8 mouse cellular contexts compared by ENCODE assay signal in the genomic region with DNA sequence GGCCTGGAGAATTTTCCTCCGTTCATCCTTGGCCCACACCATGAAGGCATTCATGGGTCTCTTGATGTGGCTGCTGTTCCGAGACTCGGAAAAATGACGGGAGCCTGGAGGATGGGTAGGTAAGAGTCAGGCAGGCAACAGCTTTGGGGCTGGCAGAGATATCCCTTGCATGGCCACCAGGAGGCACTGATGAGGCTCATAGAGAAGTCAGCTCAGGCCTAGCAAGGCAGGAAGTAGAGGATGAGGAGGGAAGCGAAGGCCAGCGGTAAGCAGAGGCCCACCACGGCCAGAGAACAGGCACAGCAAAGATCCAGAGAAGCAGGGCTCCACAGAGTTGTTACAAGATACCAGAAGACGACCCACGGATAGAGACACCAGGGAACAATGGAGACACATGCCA. TPM values are rescaled to one million over a fixed set of nuclear protein-coding genes. Genes with fewer than 3 reads are reported as not detected.
DNase-seq lines count a peak whose midpoint lies in the region; ATAC-seq and TF ChIP-seq lines count a peak whose summit lies in the region.

No protein-coding gene starts in this region.

- peak; percentile 86 for DNase-seq in intestine, embryonic 14.5 days (ENCODE audit: low spot score)
- DNase-seq in c-Kit-positive CD71-positive TER-119-negative erythroid progenitor cells, embryonic 14.5 days (ENCODE audit: low read depth): peak; percentile 49
- peak; percentile 81 for DNase-seq in forebrain, postnatal 0 days
- peak; percentile 85 for DNase-seq in hindbrain, embryonic 10.5 days (ENCODE audit: low spot score)
- peak; percentile 53 to 71 for DNase-seq in left cerebral cortex, adult 18-20 months (ENCODE audit: low spot score in 2 of 2)
- DNase-seq in spleen, adult 18-20 months: peak; percentile 32 to 66

- H3K9ac ChIP-seq in intestine, embryonic 14.5 days (ENCODE audit: low read length): no peak overlapping the region
- H3K9ac ChIP-seq in intestine, embryonic 15.5 days: no peak overlapping the region
- H3K9ac ChIP-seq in forebrain, postnatal 0 days: no peak overlapping the region

- no peaks in the 10 kb centered on the region for H3K4me1 ChIP-seq in intestine, embryonic 14.5 days (replicated peaks; ENCODE audit: control insufficient read depth, insufficient read depth, low read length)
- H3K4me1 ChIP-seq in intestine, embryonic 15.5 days (replicated peaks): 0 out of 2 replicates have a peak, but pooled peaks cover 6% of the 10 kb centered on the region
- H3K4me1 ChIP-seq in forebrain, postnatal 0 days (ENCODE audit: insufficient read depth): no peaks in the 10 kb centered on the region
- H3K4me1 ChIP-seq in hindbrain, embryonic 10.5 days (replicated peaks): peaks cover 60% of the 10 kb centered on the region
- H3K4me1 ChIP-seq in megakaryocyte, embryonic 14.5 days: peaks cover 16% of the 10 kb centered on the region

- no peak overlapping the region for H3K27ac ChIP-seq in intestine, embryonic 14.5 days (ENCODE audit: low read depth)
- no peak overlapping the region for H3K27ac ChIP-seq in intestine, embryonic 15.5 days
- no peak overlapping the region for H3K27ac ChIP-seq in forebrain, postnatal 0 days (ENCODE audit: low read depth, low read length)
- peak overlapping the region; percentile 84 for H3K27ac ChIP-seq in hindbrain, embryonic 10.5 days

- no peaks in the 10 kb centered on the region for H3K27me3 ChIP-seq in intestine, embryonic 14.5 days (replicated peaks; ENCODE audit: control insufficient read depth, insufficient read depth, low read length)
- no peaks in the 10 kb centered on the region for H3K27me3 ChIP-seq in intestine, embryonic 15.5 days (replicated peaks)
- no peaks in the 10 kb centered on the region for H3K27me3 ChIP-seq in forebrain, postnatal 0 days (ENCODE audit: insufficient read depth, low read length)
- peaks cover 5% of the 10 kb centered on the region; the same call in 1 of the 2 replicates for H3K27me3 ChIP-seq in hindbrain, embryonic 10.5 days (ENCODE audit: insufficient read depth, poor library complexity, severe bottlenecking)
- peaks cover 12% of the 10 kb centered on the region for H3K27me3 ChIP-seq in megakaryocyte, embryonic 14.5 days (replicated peaks)

- H3K4me2 ChIP-seq in intestine, embryonic 14.5 days (ENCODE audit: low read length): no peak overlapping the region
- no peak overlapping the region for H3K4me2 ChIP-seq in intestine, embryonic 15.5 days (replicated peaks)
- no peak overlapping the region; the same call in 1 of the 2 replicates for H3K4me2 ChIP-seq in forebrain, postnatal 0 days (ENCODE audit: low read depth)

- WGBS in intestine, embryonic 14.5 days: 44% methylated on average over 9 of the region's 9 CpGs
- 43% methylated on average over 9 of the region's 9 CpGs for whole genome bisulfite sequencing in intestine, embryonic 15.5 days
- 34% methylated on average over 9 of the region's 9 CpGs for WGBS in forebrain, postnatal 0 days
- 41% methylated on average over 9 of the region's 9 CpGs for WGBS in hindbrain, embryonic 10.5 days

- H3K9me3 ChIP-seq in intestine, embryonic 14.5 days (ENCODE audit: control insufficient read depth, low read length): no peaks in the 10 kb centered on the region
- H3K9me3 ChIP-seq in intestine, embryonic 15.5 days: no peaks in the 10 kb centered on the region
- H3K9me3 ChIP-seq in forebrain, postnatal 0 days (ENCODE audit: low read length): no peaks in the 10 kb centered on the region
- H3K9me3 ChIP-seq in hindbrain, embryonic 10.5 days: no peaks in the 10 kb centered on the region
- no peaks in the 10 kb centered on the region for H3K9me3 ChIP-seq in megakaryocyte, embryonic 14.5 days

- peak; percentile 90 for TF ChIP-seq CTCF in forebrain, postnatal 0 days (IDR thresholded peaks at IDR 0.05; ENCODE audit: low read depth)

- ATAC-seq in intestine, embryonic 14.5 days (replicated peaks; ENCODE audit: low FRiP score, low TSS enrichment, low read depth): peak; percentile 20
- ATAC-seq in intestine, embryonic 15.5 days: no peak
- ATAC-seq in forebrain, postnatal 0 days: peak; percentile 77

- no peak overlapping the region for H3K4me3 ChIP-seq in intestine, embryonic 14.5 days (ENCODE audit: low read depth, low read length)
- no peak overlapping the region for H3K4me3 ChIP-seq in intestine, embryonic 15.5 days (replicated peaks)
- no peak overlapping the region for H3K4me3 ChIP-seq in forebrain, postnatal 0 days (ENCODE audit: low read depth, low read length)
- no peak overlapping the region for H3K4me3 ChIP-seq in hindbrain, embryonic 10.5 days
- H3K4me3 ChIP-seq in megakaryocyte, embryonic 14.5 days (replicated peaks): peak overlapping the region; percentile 87

- peaks cover 63% of the 10 kb centered on the region for H3K36me3 ChIP-seq in intestine, embryonic 14.5 days (ENCODE audit: control insufficient read depth, insufficient read depth, low read length)
- H3K36me3 ChIP-seq in intestine, embryonic 15.5 days: peaks cover 25% of the 10 kb centered on the region; the same call in 1 of the 2 replicates
- no peaks in the 10 kb centered on the region; the same call in 1 of the 2 replicates for H3K36me3 ChIP-seq in forebrain, postnatal 0 days (ENCODE audit: insufficient read depth)
- H3K36me3 ChIP-seq in hindbrain, embryonic 10.5 days: peaks cover 87% of the 10 kb centered on the region
- no peaks in the 10 kb centered on the region for H3K36me3 ChIP-seq in megakaryocyte, embryonic 14.5 days (replicated peaks; ENCODE audit: low read length)

RNA-seq across cellular contexts. Expression of a gene that starts 22.1 kb away (rescaled TPM):
- 3.7 and 4.6 TPM in 2 replicates for polyA plus RNA-seq in intestine, embryonic 14.5 days (2014; fragmentation: Nextera tagmentation; extraction: Ambion mirVana)
- 3.3 and 3.5 TPM in 2 replicates for polyA plus RNA-seq in intestine, embryonic 15.5 days (2015; fragmentation: Nextera tagmentation; extraction: Ambion mirVana)
- total RNA-seq in forebrain, postnatal 0 days (2014; rRNA removed): 15.5 and 25.3 TPM in 2 replicates
- 10.3 and 17.6 TPM in 2 replicates for polyA plus RNA-seq in forebrain, postnatal 0 days (2015; fragmentation: Nextera tagmentation; extraction: Ambion mirVana)
- polyA plus RNA-seq in hindbrain, embryonic 10.5 days (2016; fragmentation: Nextera tagmentation; extraction: Ambion mirVana): 2.9 and 4.1 TPM in 2 replicates
- total RNA-seq in left cerebral cortex, adult 18-20 months (2021): 10 to 100 TPM; 11.2 to 11.6 TPM
- 0.11 TPM in 1 of 2 replicates, not detected in the other for polyA plus RNA-seq in megakaryocyte, embryonic 14.5 days (2012; ENCODE audit: insufficient read depth, low replicate concordance)

RNA-seq across cellular contexts. Expression of a gene that starts 35.2 kb away (rescaled TPM):
- 0.51 and 1.4 TPM in 2 replicates for polyA plus RNA-seq in intestine, embryonic 14.5 days (2014; fragmentation: Nextera tagmentation; extraction: Ambion mirVana)
- 2.7 and 8.5 TPM in 2 replicates for polyA plus RNA-seq in intestine, embryonic 15.5 days (2015; fragmentation: Nextera tagmentation; extraction: Ambion mirVana)
- 0.14 and 0.15 TPM in 2 replicates for total RNA-seq in forebrain, postnatal 0 days (2014; rRNA removed)
- polyA plus RNA-seq in forebrain, postnatal 0 days (2015; fragmentation: Nextera tagmentation; extraction: Ambion mirVana): 0.12 and 0.88 TPM in 2 replicates
- polyA plus RNA-seq in hindbrain, embryonic 10.5 days (2016; fragmentation: Nextera tagmentation; extraction: Ambion mirVana): 0.22 and 0.37 TPM in 2 replicates
- not detected for total RNA-seq in left cerebral cortex, adult 18-20 months (2021)
- polyA plus RNA-seq in megakaryocyte, embryonic 14.5 days (2012; ENCODE audit: insufficient read depth, low replicate concordance): not detected in 2 replicates

RNA-seq across cellular contexts. Expression of a gene that starts 38.7 kb away (rescaled TPM):
- polyA plus RNA-seq in intestine, embryonic 14.5 days (2014; fragmentation: Nextera tagmentation; extraction: Ambion mirVana): 12.1 and 12.3 TPM in 2 replicates
- polyA plus RNA-seq in intestine, embryonic 15.5 days (2015; fragmentation: Nextera tagmentation; extraction: Ambion mirVana): 9.0 and 11.4 TPM in 2 replicates
- total RNA-seq in forebrain, postnatal 0 days (2014; rRNA removed): 8.0 and 9.7 TPM in 2 replicates
- 2.0 and 3.0 TPM in 2 replicates for polyA plus RNA-seq in forebrain, postnatal 0 days (2015; fragmentation: Nextera tagmentation; extraction: Ambion mirVana)
- 28.3 and 28.4 TPM in 2 replicates for polyA plus RNA-seq in hindbrain, embryonic 10.5 days (2016; fragmentation: Nextera tagmentation; extraction: Ambion mirVana)
- 10 to 100 TPM in 1 of 2 experiments, 1 to 10 TPM in 1; 9.2 to 11.9 TPM for total RNA-seq in left cerebral cortex, adult 18-20 months (2021)
- 1.3 and 3.4 TPM in 2 replicates for polyA plus RNA-seq in megakaryocyte, embryonic 14.5 days (2012; ENCODE audit: insufficient read depth, low replicate concordance)
